Mouse (Mus musculus): ENCODE measurements around the gene Tas1r3.

The Tas1r3 gene

DNA sequence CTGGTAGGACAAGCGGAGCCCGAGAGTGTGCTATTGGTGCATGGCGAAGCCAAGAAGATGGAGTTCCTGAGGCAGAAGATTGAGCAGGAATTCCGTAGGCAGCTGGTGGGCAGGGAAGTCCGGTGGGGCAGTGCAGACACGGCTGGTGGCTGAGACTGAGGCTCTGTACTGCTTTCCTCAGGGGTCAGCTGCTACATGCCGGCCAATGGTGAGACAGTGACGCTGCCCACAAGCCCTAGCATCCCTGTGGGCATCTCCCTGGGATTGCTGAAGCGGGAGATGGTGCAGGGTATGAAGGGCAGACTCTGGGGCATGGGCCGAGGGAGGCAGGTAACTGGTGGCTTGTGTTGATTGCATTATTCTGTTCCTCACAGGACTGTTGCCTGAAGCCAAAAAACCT is 24.5 kb upstream of the Tas1r3 start:
- DNase-seq (ENCODE audit: low spot score): no peak

- no peak for DNase-seq (ENCODE audit: low spot score)
Measured at GRCm38 (mm10) chr4:155886330-155886729, 23.2 kb upstream of the Tas1r3 start.

DNA sequence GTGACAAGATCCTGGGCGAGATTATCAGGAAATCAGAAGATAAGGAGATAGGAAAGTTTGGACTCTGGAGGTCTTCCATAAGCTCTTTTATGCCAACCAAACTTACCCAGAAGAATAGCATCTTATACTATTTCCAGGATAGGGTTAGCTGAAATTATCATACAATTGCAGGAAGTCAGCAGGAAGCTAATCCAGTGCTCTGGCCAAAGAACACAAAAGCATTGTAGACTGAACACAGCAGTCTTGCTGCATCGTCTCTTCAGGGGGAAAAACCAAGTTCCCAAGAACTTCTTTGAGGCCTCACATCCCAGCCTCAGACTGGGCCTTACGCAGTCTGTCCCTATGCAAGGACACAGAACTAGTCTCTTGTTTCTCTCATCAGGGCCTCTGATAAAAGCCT is 20.4 kb upstream of the Tas1r3 start:
- DNase-seq (ENCODE audit: low spot score): no peak

DNA sequence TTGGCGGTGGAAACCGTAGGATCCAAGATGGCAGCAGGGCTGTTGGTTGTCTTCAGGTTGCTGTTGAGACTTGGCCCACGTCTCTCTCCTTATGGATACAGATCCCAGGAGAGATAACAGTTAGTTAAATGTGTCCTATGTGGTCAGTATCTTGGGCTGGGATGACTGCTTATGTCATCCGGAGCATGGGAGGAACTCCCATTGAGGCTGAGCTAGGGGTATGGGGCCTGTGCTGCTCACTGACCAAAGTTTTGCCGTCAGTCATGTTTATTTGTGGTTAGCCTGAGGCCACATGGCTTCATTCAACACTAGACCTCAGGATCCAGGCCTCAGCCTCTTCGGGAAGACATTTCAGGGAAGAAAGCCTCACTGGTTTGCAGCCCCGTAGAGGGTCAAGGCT is 8.2 kb upstream of the Tas1r3 start:
- no peak for DNase-seq (ENCODE audit: low spot score)

DNA sequence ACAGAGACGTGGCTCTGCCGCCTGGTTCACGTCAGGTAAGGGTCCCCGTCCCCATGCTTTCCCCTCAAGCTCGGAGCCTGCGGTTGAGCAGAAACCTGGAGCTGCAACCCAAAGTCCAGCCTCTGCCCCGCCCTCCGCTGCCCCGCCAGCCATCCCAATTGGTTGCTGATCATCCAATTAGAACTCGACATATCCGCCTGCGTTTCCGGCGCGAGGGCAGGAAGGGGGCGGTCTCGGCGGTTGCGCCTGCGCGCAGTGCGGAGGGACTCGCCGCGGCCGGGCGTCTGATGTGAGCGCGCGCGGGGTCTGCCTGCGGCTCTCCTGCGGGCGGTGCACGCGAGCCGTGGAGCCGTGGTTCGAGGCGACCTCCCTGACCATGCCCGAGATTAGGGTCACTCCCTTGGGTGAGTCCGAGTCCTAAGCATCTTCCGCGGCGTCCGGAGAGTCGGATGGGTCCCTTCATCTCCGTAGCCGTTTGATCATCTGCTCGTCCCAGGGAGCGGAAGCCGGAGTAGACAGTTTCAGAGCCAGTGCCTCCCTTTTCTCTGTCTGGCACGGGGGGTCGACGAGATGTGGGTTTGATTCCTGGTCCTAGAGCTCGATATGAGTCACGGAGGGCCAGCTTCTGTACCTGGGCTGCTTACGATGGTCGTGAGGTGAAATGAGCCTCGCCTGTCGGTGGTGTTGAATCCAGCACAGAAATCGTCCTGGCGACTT is 6.3 kb upstream of the Tas1r3 start, which contains the start of the genes Cptp and Ints11:
Gene Cptp (minus strand): TSS at position 124 of the 717 bp plus-strand sequence.
Gene Ints11 (plus strand): TSS at position 230 of the 717 bp plus-strand sequence.
- DNase-seq (ENCODE audit: low spot score): peak; percentile 97

DNA sequence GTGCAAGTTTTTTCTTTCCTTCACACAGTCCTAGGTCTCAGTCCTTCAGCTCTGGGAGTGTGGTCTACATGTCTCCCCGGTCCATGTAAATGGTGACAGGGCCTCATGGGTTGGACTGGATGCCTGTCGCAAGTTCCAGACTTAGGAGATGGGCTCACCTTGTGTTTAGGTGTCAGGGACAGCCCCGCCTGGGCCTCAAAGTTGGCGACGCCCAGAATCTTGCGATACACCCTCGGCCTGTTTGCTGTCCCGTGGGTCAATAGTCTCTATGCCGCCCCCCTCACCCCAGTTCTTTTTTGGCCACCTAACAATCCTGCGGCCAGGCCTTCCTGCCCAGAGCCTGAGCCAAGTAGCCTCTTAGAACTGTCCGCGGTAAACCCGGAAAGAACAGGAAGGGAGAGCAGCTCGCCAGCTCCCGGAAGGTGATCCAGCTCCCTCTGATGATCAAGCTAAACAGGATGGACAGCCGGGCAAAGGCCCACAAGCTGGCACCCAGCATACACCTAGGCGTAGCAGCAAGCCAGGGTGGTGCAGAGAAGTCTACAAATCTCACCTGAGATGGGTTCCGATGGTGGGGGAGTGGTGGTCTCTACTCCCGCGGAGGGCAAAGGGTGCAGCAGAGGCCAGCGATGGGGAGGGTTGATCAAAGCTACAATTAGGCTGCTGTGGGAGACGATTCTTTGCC is 5.6 kb upstream of the Tas1r3 start:
- no peak for DNase-seq (ENCODE audit: low spot score)

GRCm38 (mm10) chr4:155861787-155862186 is 1.4 kb downstream of the Tas1r3 start:
- no peak for DNase-seq (ENCODE audit: low spot score)

- peak; percentile 74 for DNase-seq (ENCODE audit: low spot score)
Measured at GRCm38 (mm10) chr4:155859318-155859717, 3.8 kb downstream of the Tas1r3 start.

DNA sequence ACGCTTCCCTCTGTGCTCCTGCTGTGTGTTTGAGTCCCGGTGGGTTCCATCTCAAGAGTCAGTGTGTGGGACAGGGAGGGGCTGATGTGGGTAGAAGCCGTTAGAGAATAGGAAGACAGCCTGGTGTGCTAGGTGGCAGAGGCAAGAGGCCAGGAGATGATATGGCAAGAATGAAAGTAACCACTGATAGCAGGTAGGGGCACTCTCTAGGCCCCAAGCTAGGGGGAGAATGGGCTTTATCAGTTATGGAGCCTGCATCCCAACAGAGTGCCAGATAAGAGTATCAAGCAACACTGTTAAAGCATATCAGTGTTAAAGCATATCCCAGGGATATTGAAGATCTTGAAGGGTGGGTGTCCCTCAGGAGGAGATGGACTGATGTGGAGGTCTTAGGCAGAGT is 6.3 kb downstream of the Tas1r3 start:
- no peak for DNase-seq (ENCODE audit: low spot score)

- DNase-seq (ENCODE audit: low spot score): no peak
Measured at GRCm38 (mm10) chr4:155856071-155856470, 7.1 kb downstream of the Tas1r3 start.

- no peak for DNase-seq (ENCODE audit: low spot score)
Measured at GRCm38 (mm10) chr4:155854991-155855390, 8.2 kb downstream of the Tas1r3 start.

DNA sequence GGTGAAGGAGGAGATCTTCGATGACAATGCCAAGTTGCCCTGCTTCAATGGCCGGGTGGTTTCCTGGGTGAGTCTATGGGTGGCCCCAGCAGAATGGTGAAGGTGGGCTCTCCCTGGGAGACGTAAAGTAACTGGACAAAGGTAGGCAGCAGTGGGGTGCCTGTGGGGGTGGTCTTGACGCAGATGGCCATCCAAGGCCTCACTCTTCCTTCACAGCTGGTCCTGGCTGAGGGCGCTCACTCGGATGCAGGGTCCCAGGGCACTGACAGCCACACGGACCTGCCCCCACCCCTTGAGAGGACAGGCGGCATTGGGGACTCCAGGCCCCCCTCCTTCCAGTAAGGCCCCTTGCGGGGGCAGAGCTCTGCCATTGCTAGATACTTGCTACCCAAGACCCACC is 9.7 kb downstream of the Tas1r3 start:
- no peak for DNase-seq (ENCODE audit: low spot score)

DNA sequence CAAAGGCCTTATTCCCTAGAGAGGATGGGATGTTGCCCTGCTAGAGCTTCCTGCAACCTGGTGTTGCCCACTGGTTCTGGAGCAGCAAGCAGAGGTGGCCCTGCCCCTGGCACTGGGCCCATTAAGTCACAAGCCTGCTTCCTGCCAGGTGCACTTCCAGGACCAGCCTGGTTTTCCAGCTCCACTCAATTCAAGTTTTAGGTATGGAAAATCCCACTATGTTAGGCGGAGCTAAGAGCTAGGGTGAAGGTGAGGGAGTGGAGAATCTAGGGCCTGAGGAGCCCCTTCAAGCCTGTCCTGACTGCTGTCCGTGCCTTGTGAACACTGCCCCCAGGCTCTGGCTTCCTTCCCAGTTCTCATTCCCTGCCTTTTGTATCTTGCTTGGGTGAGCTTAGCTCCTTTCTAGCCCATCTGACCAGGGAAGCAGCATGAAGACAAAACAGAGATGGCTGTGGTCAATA is 11.2 kb downstream of the Tas1r3 start:
- no peak for DNase-seq (ENCODE audit: low spot score)

- DNase-seq (ENCODE audit: low spot score): no peak
Measured at GRCm38 (mm10) chr4:155851368-155851767, 11.8 kb downstream of the Tas1r3 start.

- no peak for DNase-seq (ENCODE audit: low spot score)
Measured at GRCm38 (mm10) chr4:155849792-155850451, 13.2 kb downstream of the Tas1r3 start.

DNA sequence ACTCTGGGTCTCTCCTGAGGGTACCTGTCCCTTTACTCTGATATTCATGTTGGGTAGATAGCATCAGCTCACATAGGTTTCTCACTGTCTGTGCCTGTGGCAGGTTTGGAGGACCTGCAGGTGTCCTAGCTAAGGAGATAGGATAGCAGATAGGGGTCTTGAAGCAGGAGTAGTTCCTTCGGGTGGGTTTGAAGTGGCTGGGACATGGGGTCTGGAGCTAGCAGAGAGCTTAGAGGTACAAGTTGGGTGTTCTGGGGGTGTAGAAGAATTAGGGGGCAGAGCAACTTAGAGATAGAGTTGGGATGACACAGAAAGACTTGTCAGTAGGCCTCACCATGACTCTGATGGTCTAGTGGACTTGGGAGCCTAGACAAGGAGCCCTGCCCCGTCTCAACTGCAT is 13.8 kb downstream of the Tas1r3 start:
- no peak for DNase-seq (ENCODE audit: low spot score)

DNA sequence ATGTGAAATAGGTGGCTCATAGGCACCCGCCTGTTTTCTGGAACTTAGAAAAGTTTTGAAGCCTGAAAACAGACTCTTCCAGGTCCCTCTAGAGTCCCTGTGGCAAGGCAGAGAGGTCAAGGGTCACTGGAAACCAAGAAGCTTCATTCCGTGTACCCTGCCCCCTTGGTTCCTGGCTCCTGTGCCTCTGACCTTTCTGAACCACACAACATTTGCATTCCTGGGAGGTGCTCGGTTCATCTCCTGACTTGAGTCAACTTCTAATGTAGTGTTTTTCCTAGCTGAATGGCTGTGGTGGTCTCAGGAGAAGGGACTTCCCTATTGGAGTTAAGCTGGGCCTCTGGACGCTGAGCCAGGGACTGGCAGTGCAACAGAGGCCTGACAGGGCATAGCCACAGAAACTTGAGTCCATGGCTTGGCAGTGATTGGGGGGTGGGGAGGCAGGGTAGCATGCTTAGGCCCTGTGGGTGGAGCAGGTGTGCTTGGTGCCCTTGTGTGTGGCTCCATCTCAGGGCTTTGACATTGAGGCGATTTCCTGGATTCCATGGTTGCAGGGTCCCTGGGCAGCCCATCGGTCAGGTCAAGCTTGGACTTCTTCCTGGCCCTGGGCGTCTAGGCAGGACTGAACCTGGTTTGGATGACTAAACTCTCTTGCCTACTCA is 14.6 kb downstream of the Tas1r3 start:
- DNase-seq (ENCODE audit: low spot score): peak; percentile 80

- DNase-seq (ENCODE audit: low spot score): peak; percentile 55
Measured at GRCm38 (mm10) chr4:155847591-155848352, 15.4 kb downstream of the Tas1r3 start.

GRCm38 (mm10) chr4:155846871-155847578 is 16.1 kb downstream of the Tas1r3 start, which contains the start of gene Dvl1:
TSS of gene Dvl1 (plus strand) at chr4:155847402.
- DNase-seq (ENCODE audit: low spot score): peak; percentile 92

- no peak for DNase-seq (ENCODE audit: low spot score)
Measured at GRCm38 (mm10) chr4:155843231-155843630, 19.9 kb downstream of the Tas1r3 start.

Data from yolk sac, embryonic 10.5 days (tissue).